Mouse (Mus musculus) ES-CJ7 (cell line): ENCODE measurements around the gene D630003M21Rik.
A peak's percentile ranks its signal among the peaks of the same experiment; 100 is the strongest.

ENCODE experiments used
- DNase-seq: peaks from one replicate; pipeline ENCODE4 v3.0.0; 2011; ENCODE audit warnings: low read depth, low spot score

Gene D630003M21Rik

DNA sequence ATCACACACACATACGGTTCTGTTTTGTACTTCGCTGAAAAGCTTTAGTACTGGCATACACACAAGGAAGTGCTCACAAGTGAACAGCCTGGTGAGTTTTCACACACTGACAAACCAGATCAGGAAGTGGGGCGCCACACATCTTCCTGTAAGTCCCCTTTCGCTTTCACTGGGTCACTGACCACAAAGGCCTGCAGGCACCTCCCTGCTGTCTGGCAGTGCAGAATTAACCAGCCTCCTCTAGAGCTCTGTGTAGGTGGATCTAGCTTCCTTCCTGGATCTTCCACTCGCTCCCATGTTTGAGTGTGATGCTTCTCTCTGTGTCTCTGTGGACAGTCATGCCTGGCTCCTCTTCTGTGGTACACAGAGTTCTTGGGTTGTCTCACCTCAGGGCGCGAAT, 62.4 kb downstream of the D630003M21Rik start:
- DNase-seq = no peak

DNA sequence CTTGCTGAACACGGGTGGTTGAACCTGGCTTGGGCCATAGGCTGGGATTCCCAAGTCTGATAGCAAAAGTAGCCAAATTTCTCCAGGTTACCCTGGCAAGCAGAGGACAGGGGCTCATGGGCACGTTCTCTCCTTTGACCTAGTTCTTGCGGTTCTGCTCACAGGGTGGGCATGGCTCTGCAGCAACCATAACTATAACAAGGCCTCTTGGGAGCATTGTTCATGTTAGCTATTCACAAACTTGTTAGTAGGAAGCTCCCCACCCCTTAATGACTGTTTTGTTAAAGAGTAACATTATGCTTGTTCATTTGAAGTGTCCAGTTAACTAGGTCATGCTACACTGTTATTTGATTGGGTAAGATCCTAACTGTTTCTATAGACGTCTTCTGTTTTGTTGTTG, 63.2 kb downstream of the D630003M21Rik start:
- DNase-seq = no peak

GRCm38 (mm10) chr2:158163034-158163433, 66.0 kb downstream of the D630003M21Rik start:
- no peak for DNase-seq

- no peak for DNase-seq
Measured at GRCm38 (mm10) chr2:158161761-158162160, 67.3 kb downstream of the D630003M21Rik start.

DNA sequence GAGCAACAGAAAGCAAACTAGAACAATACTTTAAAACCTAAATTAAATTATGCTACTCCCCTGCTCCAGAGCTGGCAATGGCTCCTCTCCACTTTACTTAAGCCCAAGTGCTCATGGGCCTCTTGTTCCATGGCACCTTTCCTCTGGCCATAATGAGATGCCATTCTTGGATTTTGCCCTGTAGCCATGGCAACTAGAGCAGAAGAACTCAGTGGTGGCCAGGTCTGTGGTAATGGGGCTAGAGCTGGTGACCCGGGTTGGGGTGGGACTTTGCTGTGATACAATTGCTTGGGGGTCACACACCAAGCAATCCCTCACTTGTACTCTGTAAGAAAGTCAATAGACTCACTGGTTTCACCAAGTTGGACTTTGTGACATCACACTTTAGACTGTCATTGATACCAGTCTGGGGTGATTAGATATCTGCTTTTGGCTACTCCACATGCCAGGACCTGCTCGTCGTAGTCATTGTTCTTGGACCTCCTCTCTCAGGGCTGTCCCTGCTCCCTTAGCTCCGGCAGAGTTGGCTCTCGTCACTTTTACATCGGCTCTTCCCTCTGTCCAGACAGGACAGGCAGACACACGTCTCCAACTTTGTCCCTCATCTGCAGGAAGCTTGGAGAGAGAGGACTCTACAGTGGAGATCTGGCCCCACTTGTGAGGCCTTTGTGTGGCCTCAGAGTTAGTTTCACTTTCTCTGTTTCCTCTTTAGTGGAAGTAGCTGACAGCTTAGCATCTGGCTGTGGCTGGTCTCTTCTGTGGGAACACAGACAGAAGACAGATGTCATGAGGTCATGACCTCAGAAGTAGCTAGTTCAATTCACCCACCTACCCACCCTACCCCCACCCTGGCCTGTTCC, 69.4 kb downstream of the D630003M21Rik start:
- DNase-seq = peak; percentile 59

DNA sequence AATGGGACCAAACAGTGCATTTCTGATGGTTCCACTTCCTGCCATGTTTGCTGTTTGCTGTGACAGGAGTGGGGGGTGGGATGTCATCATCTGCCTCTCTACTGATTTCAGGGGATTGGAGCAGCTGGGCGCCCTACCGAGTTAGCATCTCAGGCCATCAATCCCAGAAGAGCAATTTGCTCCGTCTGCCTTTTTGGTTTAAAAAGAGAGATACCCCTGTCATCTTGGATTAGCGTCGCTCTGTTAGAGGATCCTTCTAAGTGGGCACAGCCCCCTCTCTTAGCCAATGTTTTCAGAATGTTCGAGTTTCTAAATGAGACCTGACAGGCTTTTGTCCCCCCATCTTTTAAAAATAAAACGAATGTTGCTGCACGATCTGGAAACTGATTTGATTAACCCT, 71.4 kb downstream of the D630003M21Rik start:
- DNase-seq = no peak

- no peak for DNase-seq
Measured at GRCm38 (mm10) chr2:158156487-158156886, 72.5 kb downstream of the D630003M21Rik start.

GRCm38 (mm10) chr2:158155615-158156014, 73.4 kb downstream of the D630003M21Rik start:
- no peak for DNase-seq

- peak; percentile 95 for DNase-seq
Measured at GRCm38 (mm10) chr2:158155101-158155500, 73.9 kb downstream of the D630003M21Rik start.

- DNase-seq = peak; percentile 91
Measured at GRCm38 (mm10) chr2:158154641-158155040, 74.4 kb downstream of the D630003M21Rik start.

GRCm38 (mm10) chr2:158153728-158154343, 75.2 kb downstream of the D630003M21Rik start:
- DNase-seq = peak; percentile 91

DNA sequence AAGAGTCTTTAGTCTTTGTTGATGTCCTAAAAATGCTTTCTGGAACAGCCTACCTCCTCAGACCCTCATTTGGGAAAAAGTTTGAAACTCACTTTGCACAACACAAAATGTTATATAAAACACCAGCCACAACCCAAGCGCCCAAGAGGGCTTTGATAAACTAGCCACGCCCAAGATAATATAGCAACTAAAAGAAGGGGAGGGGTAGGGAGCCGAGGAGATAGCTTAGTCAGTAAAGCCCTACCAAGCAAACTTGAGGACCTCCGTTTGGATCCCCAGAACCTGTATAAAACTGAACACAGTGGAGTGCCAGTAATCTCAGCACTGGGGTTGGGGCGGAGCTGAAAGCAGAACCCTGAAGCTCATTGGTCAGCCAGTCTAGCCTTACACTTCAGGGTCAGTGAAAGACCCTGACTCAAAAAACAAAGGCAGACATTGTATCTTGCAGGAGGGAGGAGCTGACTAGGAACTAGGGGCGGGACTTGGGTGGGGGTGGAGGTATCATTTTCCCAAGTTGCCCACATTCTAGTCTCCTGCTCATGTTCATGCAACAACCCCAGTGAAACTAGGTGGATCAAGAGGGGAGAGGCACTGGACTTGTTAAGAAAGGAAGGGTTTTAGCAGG, 76.2 kb downstream of the D630003M21Rik start:
- DNase-seq = peak; percentile 96

- peak; percentile 66 for DNase-seq
Measured at GRCm38 (mm10) chr2:158151077-158151476, 77.9 kb downstream of the D630003M21Rik start.

DNA sequence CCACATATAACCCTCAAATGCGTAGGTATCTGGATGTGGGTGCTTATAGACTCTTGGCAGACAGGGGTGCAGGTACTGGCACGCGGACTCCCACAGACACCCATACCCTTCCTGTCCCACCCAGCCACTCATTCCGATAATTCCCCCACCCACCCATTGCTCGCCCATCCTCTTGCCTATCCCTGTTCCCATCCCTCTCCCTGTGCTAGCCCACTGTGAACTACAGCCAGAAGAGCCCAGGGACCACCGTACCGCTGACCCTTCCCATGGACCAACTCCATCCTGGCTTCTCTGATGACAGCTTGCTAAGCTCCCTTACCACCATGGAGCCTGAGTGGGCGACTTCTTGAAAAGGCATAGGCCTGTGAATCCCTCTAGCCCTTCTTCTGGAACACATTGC, 82.1 kb downstream of the D630003M21Rik start:
- no peak for DNase-seq

DNA sequence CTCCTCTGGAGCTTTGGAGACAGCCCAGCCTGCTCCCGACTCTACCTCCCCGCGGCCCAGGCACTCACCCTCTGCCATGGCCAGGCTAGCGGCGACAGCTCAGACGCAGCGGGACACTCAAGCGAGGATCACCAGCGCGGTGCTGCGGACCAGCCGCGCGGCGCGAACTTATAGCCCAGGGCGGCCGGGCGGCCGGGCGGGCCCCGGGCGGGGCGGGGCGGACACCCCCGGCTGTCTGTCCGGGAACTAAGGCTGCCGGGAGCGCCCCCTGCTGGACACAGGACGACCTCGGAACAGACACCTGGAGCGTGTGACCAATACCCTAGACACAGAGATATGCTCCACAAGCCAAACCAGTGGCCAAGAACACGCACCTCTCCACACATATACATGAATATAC, 82.8 kb downstream of the D630003M21Rik start, which contains the start of gene Tgm2:
Tgm2 (minus strand) TSS at position 214 of the 400 bp plus-strand sequence.
- peak; percentile 73 for DNase-seq

DNA sequence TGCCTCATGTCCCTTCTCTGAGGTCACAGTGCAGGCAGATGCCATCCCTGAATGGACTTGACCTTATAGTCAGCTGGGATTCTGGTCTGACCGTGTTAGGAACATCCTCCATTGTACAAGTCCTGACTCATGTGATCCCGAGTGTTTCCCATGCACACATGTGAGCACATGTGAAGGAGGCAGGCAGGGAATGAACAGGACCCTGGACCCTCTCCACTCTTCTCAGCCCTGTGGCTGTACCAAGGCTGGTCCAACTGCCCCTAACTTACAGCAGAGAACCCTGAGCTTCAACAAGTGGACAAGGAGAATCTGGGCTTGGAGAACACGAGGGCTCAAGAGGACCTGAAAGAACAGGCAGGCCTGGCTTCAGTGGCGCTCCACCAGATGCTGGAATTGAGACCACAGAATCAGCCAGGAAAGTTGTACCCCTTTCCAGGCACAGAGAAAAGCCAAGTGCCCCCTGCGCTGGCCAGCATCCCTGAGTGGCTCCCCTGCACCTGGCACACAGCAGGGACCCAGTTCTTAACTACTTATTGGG, 83.4 kb downstream of the D630003M21Rik start:
- DNase-seq = no peak

GRCm38 (mm10) chr2:158144750-158145527, 84.1 kb downstream of the D630003M21Rik start:
- no peak for DNase-seq

DNA sequence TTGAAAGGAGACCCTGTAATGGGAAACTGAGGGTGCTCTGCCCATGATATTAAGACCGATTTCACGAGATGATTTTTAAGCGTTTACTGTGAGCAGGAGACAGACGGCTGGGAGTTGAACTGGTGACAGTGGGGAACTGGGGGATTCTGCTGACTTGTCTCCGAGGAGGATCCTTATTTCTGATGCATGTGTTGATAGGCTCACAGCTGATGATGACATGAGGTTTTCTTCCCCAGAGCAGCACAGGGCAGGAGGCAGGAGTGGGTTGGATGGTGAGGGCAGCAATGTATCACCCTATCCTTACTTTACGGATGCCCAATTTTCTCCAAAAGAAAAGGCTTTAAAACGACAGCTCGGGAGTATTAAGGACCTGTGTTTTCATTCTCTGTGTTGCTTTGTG, 84.8 kb downstream of the D630003M21Rik start:
- DNase-seq = no peak

- no peak for DNase-seq
Measured at GRCm38 (mm10) chr2:158143816-158144215, 85.2 kb downstream of the D630003M21Rik start.

- no peak for DNase-seq
Measured at GRCm38 (mm10) chr2:158142981-158143380, 86.0 kb downstream of the D630003M21Rik start.

GRCm38 (mm10) chr2:158141690-158142440, 87.2 kb downstream of the D630003M21Rik start:
- no peak for DNase-seq
